Mouse (Mus musculus): ENCODE measurements around the gene Xpr1. TPM values are rescaled to one million over a fixed set of nuclear protein-coding genes. Genes with fewer than 3 reads are reported as not detected.

The Xpr1 gene
- polyA plus RNA-seq, 1 experiment, result 33.2 TPM

DNA sequence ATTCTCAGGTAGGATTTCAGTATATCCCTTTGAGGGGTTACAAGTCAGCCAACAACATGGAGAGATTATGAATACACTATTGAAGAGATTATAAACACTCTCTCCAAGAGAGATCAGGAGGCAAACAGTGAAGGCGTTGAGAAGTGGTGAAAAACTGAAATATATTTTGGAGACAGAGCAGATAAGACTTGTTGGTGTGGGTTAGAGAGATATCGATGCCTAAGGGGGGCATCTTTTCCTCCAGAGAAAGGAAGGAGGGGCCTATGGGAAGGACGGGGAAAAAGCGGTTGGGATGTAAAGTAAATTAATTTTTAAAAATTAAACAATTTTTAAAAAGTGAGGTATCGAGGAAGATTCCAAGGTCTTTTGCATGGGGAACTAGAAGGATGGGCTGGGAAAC lies 8.1 kb upstream of the Xpr1 start:
- Histone ChIP-seq H3K4me3 (ENCODE audit: control insufficient read depth, low read depth, low read length) (no peak overlapping the region), H3K4me1 (ENCODE audit: control insufficient read depth, insufficient read depth, low read length) (no peaks in the 10 kb centered on the region), H3K27ac (ENCODE audit: control insufficient read depth, insufficient read depth, low read depth, low read length) (no peak overlapping the region), H3K36me3 (ENCODE audit: control insufficient read depth, insufficient read depth, low read length) (no peaks in the 10 kb centered on the region), H3K27me3 (ENCODE audit: control insufficient read depth, insufficient read depth, low read length) (no peaks in the 10 kb centered on the region)
- no peak for TF ChIP-seq POLR2A (IDR thresholded peaks at IDR 0.05; ENCODE audit: control insufficient read depth, low read depth, low read length)

GRCm38 (mm10) chr1:155423801-155424200 lies 6.6 kb upstream of the Xpr1 start:
- no peak overlapping the region for H3K4me3 ChIP-seq (ENCODE audit: control insufficient read depth, low read depth, low read length)
- TF ChIP-seq POLR2A (IDR thresholded peaks at IDR 0.05; ENCODE audit: control insufficient read depth, low read depth, low read length) (no peak), CTCF (IDR thresholded peaks at IDR 0.05; ENCODE audit: control insufficient read depth, insufficient read depth, insufficient replicate concordance, low read depth, low read length) (no peak)
- no peaks in the 10 kb centered on the region for H3K27me3 ChIP-seq (ENCODE audit: control insufficient read depth, insufficient read depth, low read length)
- H3K27ac ChIP-seq (ENCODE audit: control insufficient read depth, insufficient read depth, low read depth, low read length), result no peak overlapping the region
- H3K36me3 ChIP-seq (ENCODE audit: control insufficient read depth, insufficient read depth, low read length), result no peaks in the 10 kb centered on the region
- no peaks in the 10 kb centered on the region for H3K4me1 ChIP-seq (ENCODE audit: control insufficient read depth, insufficient read depth, low read length)

- TF ChIP-seq CTCF (IDR thresholded peaks at IDR 0.05; ENCODE audit: control insufficient read depth, insufficient read depth, insufficient replicate concordance, low read depth, low read length) (no peak), POLR2A (IDR thresholded peaks at IDR 0.05; ENCODE audit: control insufficient read depth, low read depth, low read length) (no peak)
- no peaks in the 10 kb centered on the region for H3K36me3 ChIP-seq (ENCODE audit: control insufficient read depth, insufficient read depth, low read length)
- no peak overlapping the region for H3K27ac ChIP-seq (ENCODE audit: control insufficient read depth, insufficient read depth, low read depth, low read length)
- no peak overlapping the region for H3K4me3 ChIP-seq (ENCODE audit: control insufficient read depth, low read depth, low read length)
- no peaks in the 10 kb centered on the region for H3K27me3 ChIP-seq (ENCODE audit: control insufficient read depth, insufficient read depth, low read length)
- no peaks in the 10 kb centered on the region for H3K4me1 ChIP-seq (ENCODE audit: control insufficient read depth, insufficient read depth, low read length)
These were observed 4.8 kb upstream of the Xpr1 start for GRCm38 (mm10) chr1:155422022-155422421.

GRCm38 (mm10) chr1:155416147-155416700 lies 991 bp downstream of the Xpr1 start:
- H3K4me1 ChIP-seq (ENCODE audit: control insufficient read depth, insufficient read depth, low read length), result no peaks in the 10 kb centered on the region
- H3K27ac ChIP-seq (ENCODE audit: control insufficient read depth, insufficient read depth, low read depth, low read length), result peak overlapping the region; percentile 88
- H3K4me3 ChIP-seq (ENCODE audit: control insufficient read depth, low read depth, low read length), result peak overlapping the region; percentile 96
- H3K36me3 ChIP-seq (ENCODE audit: control insufficient read depth, insufficient read depth, low read length), result no peaks in the 10 kb centered on the region
- no peaks in the 10 kb centered on the region for H3K27me3 ChIP-seq (ENCODE audit: control insufficient read depth, insufficient read depth, low read length)
- no peak for TF ChIP-seq CTCF (IDR thresholded peaks at IDR 0.05; ENCODE audit: control insufficient read depth, insufficient read depth, insufficient replicate concordance, low read depth, low read length)
- no peak for TF ChIP-seq POLR2A (IDR thresholded peaks at IDR 0.05; ENCODE audit: control insufficient read depth, low read depth, low read length)

DNA sequence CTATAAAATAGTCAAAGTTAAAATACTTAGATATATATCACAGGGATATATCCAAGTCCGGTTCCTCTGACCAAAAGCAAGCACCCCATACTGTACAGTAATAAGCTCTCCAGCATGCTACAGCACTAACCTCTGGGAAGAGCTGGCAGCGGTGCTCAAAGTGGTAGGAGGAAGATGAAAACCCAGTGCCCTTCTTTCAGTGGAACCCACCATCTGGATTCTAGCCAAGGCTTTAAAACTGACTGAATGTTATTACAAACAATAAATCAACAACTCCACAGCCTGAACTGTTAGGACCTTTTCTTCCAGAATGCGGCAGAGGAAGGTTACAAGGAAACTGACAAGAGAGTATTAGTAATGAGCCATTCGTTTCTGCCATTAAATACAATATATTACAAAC lies 1.8 kb downstream of the Xpr1 start:
- peak overlapping the region; percentile 42; the same call in 1 of the 2 replicates for H3K4me3 ChIP-seq (ENCODE audit: control insufficient read depth, low read depth, low read length)
- H3K4me1 ChIP-seq (ENCODE audit: control insufficient read depth, insufficient read depth, low read length), result no peaks in the 10 kb centered on the region
- TF ChIP-seq CTCF (IDR thresholded peaks at IDR 0.05; ENCODE audit: control insufficient read depth, insufficient read depth, insufficient replicate concordance, low read depth, low read length) (no peak), POLR2A (IDR thresholded peaks at IDR 0.05; ENCODE audit: control insufficient read depth, low read depth, low read length) (no peak)
- no peaks in the 10 kb centered on the region for H3K36me3 ChIP-seq (ENCODE audit: control insufficient read depth, insufficient read depth, low read length)
- H3K27ac ChIP-seq (ENCODE audit: control insufficient read depth, insufficient read depth, low read depth, low read length), result no peak overlapping the region
- no peaks in the 10 kb centered on the region for H3K27me3 ChIP-seq (ENCODE audit: control insufficient read depth, insufficient read depth, low read length)

DNA sequence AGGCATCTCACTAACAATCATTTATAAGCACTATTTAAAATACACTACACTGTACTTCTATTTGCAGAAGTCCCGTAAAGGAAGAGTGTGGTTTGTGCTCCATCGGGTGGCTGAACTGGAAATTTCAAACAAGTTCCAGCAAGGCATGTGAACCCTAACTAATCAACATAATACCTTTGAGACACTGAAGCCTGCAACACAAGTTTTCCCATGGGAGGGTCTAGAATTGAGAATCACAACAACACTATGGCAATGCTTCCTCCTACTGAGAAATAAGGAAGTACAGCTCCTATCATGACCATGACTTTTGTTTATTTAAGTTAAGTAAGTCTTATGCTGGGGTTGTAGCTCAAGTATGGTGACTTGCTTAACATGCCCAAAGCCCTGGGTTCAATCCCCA lies 4.5 kb downstream of the Xpr1 start:
- H3K27ac ChIP-seq (ENCODE audit: control insufficient read depth, insufficient read depth, low read depth, low read length), result no peak overlapping the region
- H3K4me1 ChIP-seq (ENCODE audit: control insufficient read depth, insufficient read depth, low read length), result no peaks in the 10 kb centered on the region
- no peak for TF ChIP-seq POLR2A (IDR thresholded peaks at IDR 0.05; ENCODE audit: control insufficient read depth, low read depth, low read length)
- TF ChIP-seq CTCF (IDR thresholded peaks at IDR 0.05; ENCODE audit: control insufficient read depth, insufficient read depth, insufficient replicate concordance, low read depth, low read length), result no peak
- H3K36me3 ChIP-seq (ENCODE audit: control insufficient read depth, insufficient read depth, low read length), result no peaks in the 10 kb centered on the region
- no peaks in the 10 kb centered on the region for H3K27me3 ChIP-seq (ENCODE audit: control insufficient read depth, insufficient read depth, low read length)
- no peak overlapping the region for H3K4me3 ChIP-seq (ENCODE audit: control insufficient read depth, low read depth, low read length)

GRCm38 (mm10) chr1:155408577-155408966 lies 8.6 kb downstream of the Xpr1 start:
- no peaks in the 10 kb centered on the region for H3K36me3 ChIP-seq (ENCODE audit: control insufficient read depth, insufficient read depth, low read length)
- H3K4me1 ChIP-seq (ENCODE audit: control insufficient read depth, insufficient read depth, low read length), result no peaks in the 10 kb centered on the region
- TF ChIP-seq CTCF (IDR thresholded peaks at IDR 0.05; ENCODE audit: control insufficient read depth, insufficient read depth, insufficient replicate concordance, low read depth, low read length), result no peak
- no peaks in the 10 kb centered on the region for H3K27me3 ChIP-seq (ENCODE audit: control insufficient read depth, insufficient read depth, low read length)
- H3K27ac ChIP-seq (ENCODE audit: control insufficient read depth, insufficient read depth, low read depth, low read length), result no peak overlapping the region
- no peak overlapping the region for H3K4me3 ChIP-seq (ENCODE audit: control insufficient read depth, low read depth, low read length)

Measured in testis, adult 2 months (tissue).